Mouse (Mus musculus): ENCODE data around the gene Abhd10.

DNA sequence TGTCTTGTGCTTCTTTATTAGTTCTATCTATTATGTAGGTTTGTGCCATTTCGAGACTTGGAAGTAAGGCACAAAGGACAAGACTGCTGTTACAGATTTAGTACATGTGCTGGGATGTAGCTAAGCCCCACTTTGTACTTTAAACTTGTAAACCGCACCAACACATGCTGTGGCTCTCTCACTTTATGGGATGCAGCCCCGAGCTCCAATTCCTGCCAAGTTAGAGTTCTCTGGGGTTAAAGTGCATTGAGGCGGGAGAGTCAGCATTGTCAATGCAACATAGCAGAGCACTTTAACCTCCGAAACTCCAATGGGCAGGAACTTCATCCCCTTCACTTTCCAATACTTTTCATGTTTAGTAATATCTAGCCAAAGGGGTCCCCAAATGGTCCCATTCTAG lies 13.6 kb downstream of the Abhd10 start:
- TF ChIP-seq CTCF (IDR thresholded peaks at IDR 0.05; ENCODE audit: control insufficient read depth, insufficient read depth, insufficient replicate concordance, low read depth, low read length) = no peak
- TF ChIP-seq POLR2A (IDR thresholded peaks at IDR 0.05; ENCODE audit: control insufficient read depth, low read depth, low read length) = no peak
